Mouse (Mus musculus) ES-E14 (cell line): ENCODE data around the gene Helz2. TPM values are rescaled to one million over a fixed set of nuclear protein-coding genes. Genes with fewer than 3 reads are reported as not detected.

Source experiments
- DNase-seq: peaks from one replicate; pipeline ENCODE4 v3.0.0-alpha.2; 2013; ENCODE audit warnings: low read depth, low spot score
- H3K27ac ChIP-seq: 2 replicates; pipeline ENCODE4 v1.5.1; 2012; ENCODE audit warnings: low read depth, mild to moderate bottlenecking, low read length, moderate library complexity, mixed read lengths; ENCODE audit not compliant: poor library complexity, insufficient read depth, severe bottlenecking
- H3K36me3 ChIP-seq: 2 replicates; pipeline ENCODE4 v1.6.1; 2012; ENCODE audit warnings: mild to moderate bottlenecking, low read length, moderate library complexity, mixed read lengths; ENCODE audit not compliant: control insufficient read depth, poor library complexity, insufficient read depth, severe bottlenecking
- H3K4me1 ChIP-seq, 2 experiments: fragments of 150-350 bp in 1 of 2; sonication (generic) in 1 of 2; 2 replicates each; pipeline ENCODE4 v1.6.1; 2012; ENCODE audit warnings: low read length in 2 of 2, mild to moderate bottlenecking in 1 of 2, mixed read lengths in 1 of 2; ENCODE audit not compliant: control insufficient read depth in 2 of 2, insufficient read depth in 2 of 2, poor library complexity in 1 of 2
- H3K4me3 ChIP-seq, 2 experiments: fragments of 150-350 bp in 1 of 2; sonication (generic) in 1 of 2; 2 replicates each; pipeline ENCODE4 v1.5.1; 2012; ENCODE audit warnings: low read length in 2 of 2, low read depth in 1 of 2, mild to moderate bottlenecking in 1 of 2, mixed read lengths in 1 of 2; ENCODE audit not compliant: insufficient read depth in 1 of 2, poor library complexity in 1 of 2, severe bottlenecking in 1 of 2
- H3K9ac ChIP-seq: 2 replicates; pipeline ENCODE4 v1.6.1; 2012; ENCODE audit warnings: low read depth, mild to moderate bottlenecking, low read length, mixed read lengths; ENCODE audit not compliant: poor library complexity, insufficient read depth, severe bottlenecking
- H3K9me3 ChIP-seq: fragments of 150-350 bp; sonication (generic); 2 replicates; pipeline ENCODE4 v1.6.1; 2012; ENCODE audit warnings: low read depth, mild to moderate bottlenecking, low read length; ENCODE audit not compliant: control insufficient read depth, insufficient read depth
- CHD2 ChIP-seq: IDR thresholded peaks from 2 replicates; pipeline ENCODE4 v1.6.1; 2014; ENCODE audit warnings: mild to moderate bottlenecking, low read depth, low read length, inconsistent platforms
- HCFC1 ChIP-seq: IDR thresholded peaks from 2 replicates; pipeline ENCODE4 v1.6.1; 2012; ENCODE audit warnings: low read length, inconsistent platforms, borderline replicate concordance; ENCODE audit not compliant: insufficient read depth
- MAFK ChIP-seq: IDR thresholded peaks from 2 replicates; pipeline ENCODE4 v1.6.1; 2014; ENCODE audit warnings: mild to moderate bottlenecking, low read depth, low read length, inconsistent platforms; ENCODE audit not compliant: insufficient read depth
- ZC3H11A ChIP-seq: IDR thresholded peaks from 2 replicates; pipeline ENCODE4 v1.6.1; 2012; ENCODE audit warnings: low read depth, mild to moderate bottlenecking, inconsistent platforms, low read length, borderline replicate concordance
- ZNF384 ChIP-seq: IDR thresholded peaks from 2 replicates; pipeline ENCODE4 v1.6.1; 2012; ENCODE audit warnings: low read depth, low read length, inconsistent platforms
- in situ Hi-C, 2 experiments: fragments of 600-800 bp; cut with MboI; formaldehyde crosslinking; loops; one replicate each; pipeline ENCODE4 v1.15.1; 2025; ENCODE audit warnings: low sequenced_read_pairs in 2 of 2, inconsistent platforms in 1 of 2; ENCODE audit not compliant: unreplicated experiment in 2 of 2
- total RNA-seq: library from RNA; depleted of rRNA; stranded (reverse); fragments of 300-350 nt; gene quantifications from 2 replicates; pipeline ENCODE4 v1.2.3, GENCODE M21; 2012

Helz2 gene
- total RNA-seq, 1 experiment: 2.2 TPM

DNA sequence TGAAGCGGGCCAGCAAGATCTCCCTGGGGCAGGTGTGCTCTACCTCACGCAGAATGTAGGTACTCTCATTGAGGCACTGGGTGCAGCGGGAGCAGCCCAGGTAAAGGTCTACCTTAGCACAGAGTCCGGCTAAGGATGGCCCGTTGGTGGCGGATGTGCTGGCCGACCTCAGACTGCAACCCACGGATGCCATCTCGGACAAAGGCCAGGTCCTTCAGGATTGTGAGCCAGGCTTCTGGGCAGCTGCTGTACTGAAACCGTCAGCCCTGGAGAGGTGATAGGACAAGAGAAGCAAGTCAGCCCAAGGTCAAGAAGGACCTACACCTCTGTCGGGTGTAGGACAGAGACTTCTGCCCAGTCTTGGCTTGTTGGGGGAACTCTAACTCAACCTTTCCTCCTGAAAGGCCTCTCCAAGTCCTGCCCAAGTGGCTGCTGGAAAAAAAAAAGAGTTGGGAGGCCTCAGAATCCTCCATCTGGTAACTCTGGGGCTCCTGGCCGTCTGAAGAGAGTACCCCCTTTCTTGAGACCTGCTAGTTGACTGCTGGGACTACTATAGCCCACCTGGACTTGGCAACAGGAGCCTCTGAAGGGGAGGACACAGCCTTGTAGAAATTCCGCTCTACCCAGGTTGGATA, 904 bp downstream of the Helz2 start:
- no peak overlapping the region for H3K4me3 ChIP-seq
- in situ Hi-C loops: no loop called here
- no peak overlapping the region for H3K27ac ChIP-seq
- TF ChIP-seq MAFK (no peak), CHD2 (no peak), HCFC1 (no peak), ZC3H11A (no peak), ZNF384 (no peak)
- DNase-seq: no peak
- no peaks in the 10 kb centered on the region for H3K9me3 ChIP-seq
- no peak overlapping the region for H3K9ac ChIP-seq
- H3K36me3 ChIP-seq: no peaks in the 10 kb centered on the region
- peaks cover 9 to 11% of the 10 kb centered on the region in 2 experiments for H3K4me1 ChIP-seq

DNA sequence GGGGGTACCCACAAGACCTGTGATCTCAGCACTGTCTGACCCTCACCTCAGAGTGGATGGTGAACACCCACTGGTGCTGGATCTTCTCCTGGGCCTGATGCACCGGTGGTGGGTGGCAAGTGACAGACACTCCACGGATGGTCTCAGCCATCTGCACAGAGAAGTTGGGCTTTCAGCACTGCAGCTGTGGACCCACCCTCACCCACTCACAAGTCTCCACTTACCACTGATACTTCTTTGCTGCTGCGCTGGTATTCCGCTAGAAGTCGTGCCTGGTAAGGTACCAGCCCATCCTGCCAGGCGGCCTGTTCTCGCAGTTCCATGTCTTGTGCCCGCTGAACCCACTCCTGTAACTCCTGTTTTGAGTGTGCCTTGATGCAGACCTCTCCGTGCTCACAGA, 2.6 kb downstream of the Helz2 start:
- Histone ChIP-seq H3K9ac (no peak overlapping the region), H3K4me3 (no peak overlapping the region), H3K36me3 (no peaks in the 10 kb centered on the region), H3K27ac (no peak overlapping the region), H3K4me1 (peaks cover 2 to 10% of the 10 kb centered on the region in 2 experiments), H3K9me3 (no peaks in the 10 kb centered on the region)
- TF ChIP-seq ZNF384 (no peak), HCFC1 (no peak), ZC3H11A (no peak), MAFK (no peak), CHD2 (no peak)
- no peak for DNase-seq
- in situ Hi-C loops: no loop called here

DNA sequence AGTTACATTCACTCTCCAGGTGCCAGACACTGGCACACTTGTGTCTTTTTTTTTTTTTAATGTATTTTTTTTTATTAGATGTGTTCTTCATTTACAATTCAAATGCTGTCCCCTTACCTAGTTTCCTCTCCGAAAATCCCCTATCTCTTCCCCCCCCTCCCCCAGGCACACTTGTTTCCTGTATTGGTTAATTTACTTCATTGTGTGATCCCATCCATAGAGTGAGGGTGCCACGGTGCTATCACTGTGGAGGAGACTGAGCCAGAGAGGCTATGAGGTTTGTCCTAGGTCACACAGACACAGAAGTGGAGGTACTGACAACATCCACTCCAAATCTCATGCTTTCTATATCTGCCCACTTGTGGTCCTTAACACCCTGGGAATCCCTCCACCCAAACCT, 3.0 kb downstream of the Helz2 start:
- Histone ChIP-seq H3K4me1 (peaks cover under 1 to 8% of the 10 kb centered on the region in 2 experiments; a peak in 3 of 4 replicates), H3K4me3 (no peak overlapping the region), H3K9ac (no peak overlapping the region), H3K9me3 (no peaks in the 10 kb centered on the region), H3K36me3 (no peaks in the 10 kb centered on the region), H3K27ac (no peak overlapping the region)
- no peak for DNase-seq
- TF ChIP-seq HCFC1: no peak
- no peak for TF ChIP-seq ZNF384
- no peak for TF ChIP-seq ZC3H11A
- TF ChIP-seq MAFK: no peak
- no peak for TF ChIP-seq CHD2
- in situ Hi-C loops: no loop called here

DNA sequence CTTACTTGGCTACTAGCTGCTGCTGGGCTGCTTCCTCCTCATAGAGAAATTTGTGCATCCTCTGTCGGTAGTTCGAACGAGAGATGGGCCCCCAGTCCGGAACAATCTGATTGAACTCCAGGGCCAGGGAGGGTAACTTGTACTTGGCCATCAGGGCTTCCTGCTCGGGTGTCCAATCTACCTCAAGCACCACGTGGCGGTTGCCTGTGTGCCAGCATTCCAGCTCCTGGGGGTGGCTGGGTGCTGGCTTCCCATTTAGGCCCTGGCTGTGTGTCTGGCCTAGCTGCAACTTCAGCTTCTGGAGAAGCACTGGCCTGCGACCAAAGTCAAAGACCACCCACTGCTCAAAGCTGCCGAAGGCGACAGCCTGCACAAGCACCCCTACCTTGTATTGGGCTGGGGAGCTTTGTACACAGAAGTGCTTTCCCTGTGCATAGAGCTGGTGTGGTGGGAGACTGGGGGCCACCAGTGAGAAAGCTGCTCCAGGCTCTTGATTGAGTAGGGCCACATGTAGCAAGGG, 3.7 kb downstream of the Helz2 start:
- no peak overlapping the region for H3K27ac ChIP-seq
- no peak for DNase-seq
- H3K36me3 ChIP-seq: no peaks in the 10 kb centered on the region
- TF ChIP-seq HCFC1 (no peak), ZNF384 (no peak), MAFK (no peak), ZC3H11A (no peak), CHD2 (no peak)
- H3K4me3 ChIP-seq: no peak overlapping the region
- H3K9ac ChIP-seq: no peak overlapping the region
- H3K9me3 ChIP-seq: no peaks in the 10 kb centered on the region
- in situ Hi-C loops: no loop called here
- H3K4me1 ChIP-seq: peaks cover 3 to 11% of the 10 kb centered on the region in 2 experiments
